Mouse (Mus musculus): ENCODE measurements around the gene Rab24. TPM values are rescaled to one million over a fixed set of nuclear protein-coding genes. Genes with fewer than 3 reads are reported as not detected.

The Rab24 gene
- polyA plus RNA-seq, 1 experiment from 2014 or later, result 79.6 TPM

DNA sequence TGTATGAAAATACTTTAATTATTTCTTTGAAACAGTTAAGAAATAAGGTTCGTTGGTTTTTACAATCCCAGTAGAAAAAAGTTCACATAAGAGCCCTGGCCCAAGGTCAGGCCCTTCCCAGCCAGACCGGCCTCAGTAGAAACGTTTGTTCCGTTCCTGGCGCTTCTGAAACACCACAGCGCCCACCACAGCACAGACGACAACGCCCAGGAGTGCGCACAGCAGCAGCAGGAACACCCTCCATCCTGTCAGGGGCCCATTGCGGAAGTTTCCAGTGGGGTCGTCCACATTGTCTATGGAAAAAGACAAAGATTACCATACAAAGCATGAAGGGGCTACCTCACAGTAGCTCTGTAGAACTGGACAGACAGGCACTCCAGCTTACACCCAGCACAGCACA is 25.0 kb upstream of the Rab24 start:
- Histone ChIP-seq H3K36me3 (ENCODE audit: control insufficient read depth, insufficient read depth, low read length) (peaks cover 64% of the 10 kb centered on the region), H3K27ac (ENCODE audit: low read depth, low read length) (no peak overlapping the region), H3K9ac (ENCODE audit: low read depth, low read length) (no peak overlapping the region), H3K27me3 (replicated peaks; ENCODE audit: control insufficient read depth, insufficient read depth, low read length) (no peaks in the 10 kb centered on the region), H3K9me3 (ENCODE audit: control insufficient read depth, low read length) (no peaks in the 10 kb centered on the region), H3K4me2 (no peak overlapping the region), H3K4me3 (ENCODE audit: low read depth, low read length) (no peak overlapping the region), H3K4me1 (replicated peaks; ENCODE audit: control insufficient read depth, insufficient read depth, low read length) (no peaks in the 10 kb centered on the region)
- WGBS, result 85% methylated on average over 11 of the region's 11 CpGs
- DNase-seq (ENCODE audit: low spot score) (no peak), ATAC-seq (replicated peaks; ENCODE audit: low FRiP score) (no peak)

DNA sequence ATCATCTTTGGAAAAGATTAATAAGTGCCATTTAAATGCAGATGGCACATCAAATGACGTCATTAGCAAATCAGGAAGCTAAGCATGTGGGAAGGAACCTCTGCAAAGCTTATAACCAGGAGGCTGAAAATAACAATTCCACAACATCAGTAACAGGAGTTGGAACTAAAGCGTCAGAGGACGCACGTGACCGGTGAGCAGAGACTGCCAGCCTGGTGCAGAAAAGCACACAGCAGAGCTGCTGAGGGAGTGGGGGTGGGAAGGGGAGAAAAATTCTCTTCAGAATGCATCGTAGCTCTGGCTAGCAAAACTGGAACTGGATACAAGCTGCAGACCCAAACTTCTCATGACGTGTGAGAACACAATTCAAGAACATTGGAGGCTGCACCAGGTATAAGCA is 22.5 kb upstream of the Rab24 start:
- no peak overlapping the region for H3K4me2 ChIP-seq
- DNase-seq (ENCODE audit: low spot score), result no peak
- H3K4me3 ChIP-seq (ENCODE audit: low read depth, low read length), result no peak overlapping the region
- no peaks in the 10 kb centered on the region for H3K4me1 ChIP-seq (replicated peaks; ENCODE audit: control insufficient read depth, insufficient read depth, low read length)
- peaks cover 43% of the 10 kb centered on the region for H3K36me3 ChIP-seq (ENCODE audit: control insufficient read depth, insufficient read depth, low read length)
- no peak overlapping the region for H3K9ac ChIP-seq (ENCODE audit: low read depth, low read length)
- ATAC-seq (replicated peaks; ENCODE audit: low FRiP score), result no peak
- H3K27me3 ChIP-seq (replicated peaks; ENCODE audit: control insufficient read depth, insufficient read depth, low read length), result no peaks in the 10 kb centered on the region
- no peaks in the 10 kb centered on the region for H3K9me3 ChIP-seq (ENCODE audit: control insufficient read depth, low read length)
- 89% methylated on average over 7 of the region's 7 CpGs for WGBS
- no peak overlapping the region for H3K27ac ChIP-seq (ENCODE audit: low read depth, low read length)

DNA sequence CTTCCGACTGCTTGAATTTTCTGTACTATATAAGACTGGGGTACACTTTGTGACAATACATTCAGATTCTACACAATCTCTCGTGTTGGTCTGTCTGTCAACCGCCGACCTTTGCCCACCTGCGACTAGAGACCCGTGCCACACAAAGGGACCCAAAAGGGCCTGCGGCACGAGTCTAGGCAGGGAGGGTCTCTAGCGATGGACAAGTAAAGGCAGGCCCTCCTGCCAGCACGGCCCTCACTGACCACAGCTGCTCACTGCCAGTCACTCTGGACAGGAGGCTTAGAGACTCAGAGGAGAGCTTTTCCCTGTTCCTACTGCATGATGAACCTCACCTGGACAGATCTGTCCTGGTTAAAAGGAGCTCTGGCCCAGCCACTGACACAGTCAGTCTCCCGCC is 20.7 kb upstream of the Rab24 start:
- no peak overlapping the region for H3K4me2 ChIP-seq
- no peak overlapping the region for H3K27ac ChIP-seq (ENCODE audit: low read depth, low read length)
- 36% methylated on average over 11 of the region's 11 CpGs for WGBS
- no peaks in the 10 kb centered on the region for H3K27me3 ChIP-seq (replicated peaks; ENCODE audit: control insufficient read depth, insufficient read depth, low read length)
- H3K4me1 ChIP-seq (replicated peaks; ENCODE audit: control insufficient read depth, insufficient read depth, low read length), result 0 out of 2 replicates have a peak, but pooled peaks cover 2% of the 10 kb centered on the region
- ATAC-seq (replicated peaks; ENCODE audit: low FRiP score) (no peak), DNase-seq (ENCODE audit: low spot score) (no peak)
- H3K9me3 ChIP-seq (ENCODE audit: control insufficient read depth, low read length), result no peaks in the 10 kb centered on the region
- peaks cover 28% of the 10 kb centered on the region for H3K36me3 ChIP-seq (ENCODE audit: control insufficient read depth, insufficient read depth, low read length)
- H3K4me3 ChIP-seq (ENCODE audit: low read depth, low read length), result no peak overlapping the region
- no peak overlapping the region for H3K9ac ChIP-seq (ENCODE audit: low read depth, low read length)

DNA sequence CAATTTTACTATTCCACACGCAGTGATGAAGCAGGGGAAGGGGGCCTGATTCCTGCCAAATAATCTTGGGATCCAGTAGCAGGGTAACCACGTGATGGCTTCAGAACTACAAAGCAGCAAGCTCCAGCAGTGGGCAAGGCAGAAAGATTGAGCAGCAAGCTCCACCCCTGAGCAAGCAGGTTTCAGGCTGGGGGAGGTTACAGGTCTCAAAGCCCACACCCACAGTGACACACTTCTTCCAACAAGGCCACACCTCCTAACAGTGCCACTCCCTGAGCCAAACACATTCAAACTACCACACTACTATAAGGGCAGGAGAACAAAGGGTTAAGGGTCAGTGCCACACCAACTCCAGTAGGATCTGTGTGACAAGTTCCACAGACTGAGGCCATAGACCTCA is 17.5 kb upstream of the Rab24 start:
- Histone ChIP-seq H3K9me3 (ENCODE audit: control insufficient read depth, low read length) (no peaks in the 10 kb centered on the region), H3K27me3 (replicated peaks; ENCODE audit: control insufficient read depth, insufficient read depth, low read length) (no peaks in the 10 kb centered on the region), H3K9ac (ENCODE audit: low read depth, low read length) (no peak overlapping the region), H3K27ac (ENCODE audit: low read depth, low read length) (no peak overlapping the region), H3K36me3 (ENCODE audit: control insufficient read depth, insufficient read depth, low read length) (no peaks in the 10 kb centered on the region; the same call in 1 of the 2 replicates), H3K4me1 (replicated peaks; ENCODE audit: control insufficient read depth, insufficient read depth, low read length) (0 out of 2 replicates have a peak, but pooled peaks cover 2% of the 10 kb centered on the region), H3K4me3 (ENCODE audit: low read depth, low read length) (no peak overlapping the region), H3K4me2 (no peak overlapping the region)
- WGBS, result 24% methylated on average over 2 of the region's 2 CpGs
- DNase-seq (ENCODE audit: low spot score) (no peak), ATAC-seq (replicated peaks; ENCODE audit: low FRiP score) (peak; percentile 78)

DNA sequence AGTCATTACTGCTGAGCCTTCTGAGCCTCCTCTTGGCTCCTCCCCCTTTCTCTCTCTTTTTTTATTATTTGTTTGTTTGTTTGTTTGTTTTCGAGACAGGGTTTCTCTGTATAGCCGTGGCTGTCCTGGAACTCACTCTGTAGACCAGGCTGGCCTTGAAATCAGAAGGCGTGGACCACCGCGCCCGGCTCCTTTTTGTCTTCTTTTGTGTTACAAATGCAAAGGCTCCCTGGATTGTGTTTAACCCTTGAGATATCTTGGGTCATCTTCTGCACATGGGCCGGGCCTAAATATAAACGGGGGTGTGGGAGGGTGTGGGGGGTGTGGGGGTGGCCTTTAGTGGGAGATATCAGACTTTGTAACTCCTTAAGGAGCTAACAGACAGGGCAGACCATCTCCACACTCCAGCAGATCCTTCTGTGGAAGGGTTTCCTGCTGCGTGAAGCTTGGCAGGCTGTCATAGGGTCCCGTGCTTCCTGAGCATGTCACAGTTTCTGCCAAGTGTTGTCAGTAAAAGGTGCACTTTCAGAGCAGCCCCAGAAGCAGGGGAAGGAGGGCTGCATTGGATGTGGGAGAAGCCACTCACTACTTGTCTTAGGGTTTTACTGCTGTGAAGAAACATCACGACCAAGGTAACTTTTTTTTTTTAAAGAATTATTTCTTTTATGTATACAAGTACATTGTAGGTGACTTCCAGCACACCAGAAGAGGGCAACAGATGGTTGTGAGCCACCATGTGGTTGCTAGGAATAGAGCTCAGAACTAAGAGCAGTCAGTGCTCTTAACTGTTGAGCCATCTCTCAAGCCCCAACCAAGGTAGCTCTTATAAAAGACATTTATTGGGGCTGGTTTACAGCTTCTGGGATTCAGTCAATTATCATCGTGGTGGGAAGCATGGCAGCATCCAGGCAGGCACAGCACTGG is 16.6 kb upstream of the Rab24 start:
- H3K36me3 ChIP-seq (ENCODE audit: control insufficient read depth, insufficient read depth, low read length), result no peaks in the 10 kb centered on the region
- H3K4me1 ChIP-seq (replicated peaks; ENCODE audit: control insufficient read depth, insufficient read depth, low read length), result 0 out of 2 replicates have a peak, but pooled peaks cover 2% of the 10 kb centered on the region
- no peaks in the 10 kb centered on the region for H3K9me3 ChIP-seq (ENCODE audit: control insufficient read depth, low read length)
- H3K4me2 ChIP-seq, result no peak overlapping the region
- no peak for ATAC-seq (replicated peaks; ENCODE audit: low FRiP score)
- H3K9ac ChIP-seq (ENCODE audit: low read depth, low read length), result no peak overlapping the region
- 65% methylated on average over 12 of the region's 12 CpGs for WGBS
- no peak overlapping the region for H3K27ac ChIP-seq (ENCODE audit: low read depth, low read length)
- DNase-seq (ENCODE audit: low spot score), result no peak
- no peaks in the 10 kb centered on the region for H3K27me3 ChIP-seq (replicated peaks; ENCODE audit: control insufficient read depth, insufficient read depth, low read length)
- H3K4me3 ChIP-seq (ENCODE audit: low read depth, low read length), result no peak overlapping the region

DNA sequence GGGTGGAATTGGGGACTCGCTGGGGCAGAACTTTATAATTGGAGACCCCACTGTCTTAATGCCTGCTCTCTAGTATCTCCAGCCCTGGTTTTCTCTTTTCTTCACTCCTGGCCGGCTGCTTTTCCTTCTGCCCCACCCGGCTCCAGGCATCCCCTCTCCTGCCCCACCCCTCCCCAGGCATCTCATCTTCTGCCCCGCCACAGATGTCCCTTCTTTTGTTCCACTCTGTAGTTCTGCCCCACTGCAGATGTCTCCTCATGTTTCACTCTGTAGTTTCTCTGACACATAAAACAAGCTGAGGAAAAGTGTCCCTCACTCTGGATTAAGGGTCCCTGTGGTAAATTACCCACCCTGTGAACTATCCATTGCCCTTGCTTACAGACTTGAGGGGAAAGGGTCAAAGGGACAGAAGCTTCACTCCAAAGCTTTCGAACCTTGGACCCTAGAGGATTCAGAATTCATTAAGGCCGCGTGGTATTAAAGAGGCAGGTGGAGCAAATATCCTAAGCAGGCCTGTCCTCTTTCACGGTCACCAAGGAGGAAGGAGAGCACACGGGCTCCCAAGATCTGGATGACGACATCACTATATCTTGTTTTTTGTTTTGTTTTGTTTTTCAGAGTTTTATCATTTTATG is 15.7 kb upstream of the Rab24 start:
- no peaks in the 10 kb centered on the region for H3K9me3 ChIP-seq (ENCODE audit: control insufficient read depth, low read length)
- H3K4me1 ChIP-seq (replicated peaks; ENCODE audit: control insufficient read depth, insufficient read depth, low read length), result 0 out of 2 replicates have a peak, but pooled peaks cover 2% of the 10 kb centered on the region
- H3K27ac ChIP-seq (ENCODE audit: low read depth, low read length), result no peak overlapping the region
- no peak for ATAC-seq (replicated peaks; ENCODE audit: low FRiP score)
- H3K27me3 ChIP-seq (replicated peaks; ENCODE audit: control insufficient read depth, insufficient read depth, low read length), result no peaks in the 10 kb centered on the region
- no peak for DNase-seq (ENCODE audit: low spot score)
- no peaks in the 10 kb centered on the region for H3K36me3 ChIP-seq (ENCODE audit: control insufficient read depth, insufficient read depth, low read length)
- H3K4me3 ChIP-seq (ENCODE audit: low read depth, low read length), result no peak overlapping the region
- no peak overlapping the region for H3K9ac ChIP-seq (ENCODE audit: low read depth, low read length)
- WGBS, result 77% methylated on average over 10 of the region's 10 CpGs
- H3K4me2 ChIP-seq, result no peak overlapping the region

DNA sequence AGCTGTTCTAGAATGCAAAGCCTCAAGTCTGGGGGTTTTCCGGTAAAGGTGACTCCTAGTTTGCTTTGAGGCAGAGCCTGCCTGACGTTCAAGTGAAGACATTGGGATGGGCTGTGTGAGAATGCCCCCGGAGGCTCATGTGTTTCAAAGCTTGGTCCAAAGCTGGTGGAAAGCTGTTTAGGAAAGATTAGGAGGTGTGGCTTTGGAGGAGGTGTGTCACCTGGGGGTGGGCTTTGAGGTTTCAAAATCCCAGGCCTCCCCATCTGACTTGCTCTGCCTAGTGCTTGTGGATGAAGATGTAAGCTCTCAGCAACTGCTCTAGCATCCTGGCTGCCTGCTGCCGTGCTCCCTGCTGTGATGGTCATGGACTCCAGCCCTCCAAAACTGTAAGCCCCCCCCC is 14.0 kb upstream of the Rab24 start:
- H3K27me3 ChIP-seq (replicated peaks; ENCODE audit: control insufficient read depth, insufficient read depth, low read length), result no peaks in the 10 kb centered on the region
- 77% methylated on average over 4 of the region's 4 CpGs for WGBS
- H3K9me3 ChIP-seq (ENCODE audit: control insufficient read depth, low read length), result no peaks in the 10 kb centered on the region
- H3K27ac ChIP-seq (ENCODE audit: low read depth, low read length), result no peak overlapping the region
- ATAC-seq (replicated peaks; ENCODE audit: low FRiP score) (no peak), DNase-seq (ENCODE audit: low spot score) (no peak)
- no peaks in the 10 kb centered on the region for H3K36me3 ChIP-seq (ENCODE audit: control insufficient read depth, insufficient read depth, low read length)
- H3K4me1 ChIP-seq (replicated peaks; ENCODE audit: control insufficient read depth, insufficient read depth, low read length), result peaks cover 4% of the 10 kb centered on the region
- no peak overlapping the region for H3K9ac ChIP-seq (ENCODE audit: low read depth, low read length)
- no peak overlapping the region for H3K4me2 ChIP-seq
- no peak overlapping the region for H3K4me3 ChIP-seq (ENCODE audit: low read depth, low read length)

DNA sequence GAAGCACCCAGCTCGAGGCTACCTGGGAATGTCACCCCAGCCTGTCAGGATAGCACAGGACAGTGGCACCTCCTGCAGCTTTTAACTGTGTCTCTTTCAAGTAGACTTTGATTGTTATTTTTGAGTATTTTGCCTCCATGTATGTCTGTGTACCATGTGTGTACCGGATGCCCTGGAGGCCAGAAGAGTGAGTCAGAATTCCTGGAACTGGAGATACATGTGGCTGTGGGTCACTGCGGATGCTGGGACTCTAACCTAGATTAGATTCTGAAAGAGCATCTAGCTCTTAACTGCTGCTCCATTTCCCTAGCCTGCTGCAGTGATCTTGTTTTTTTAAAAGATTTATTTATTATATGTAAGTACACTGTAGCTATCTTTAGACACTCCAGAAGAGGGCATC is 10.6 kb upstream of the Rab24 start:
- WGBS, result 85% methylated on average over 3 of the region's 3 CpGs
- H3K4me2 ChIP-seq, result no peak overlapping the region
- no peak for DNase-seq (ENCODE audit: low spot score)
- no peaks in the 10 kb centered on the region for H3K9me3 ChIP-seq (ENCODE audit: control insufficient read depth, low read length)
- no peaks in the 10 kb centered on the region for H3K27me3 ChIP-seq (replicated peaks; ENCODE audit: control insufficient read depth, insufficient read depth, low read length)
- peaks cover 15% of the 10 kb centered on the region for H3K4me1 ChIP-seq (replicated peaks; ENCODE audit: control insufficient read depth, insufficient read depth, low read length)
- H3K9ac ChIP-seq (ENCODE audit: low read depth, low read length), result no peak overlapping the region
- no peak overlapping the region for H3K4me3 ChIP-seq (ENCODE audit: low read depth, low read length)
- no peaks in the 10 kb centered on the region for H3K36me3 ChIP-seq (ENCODE audit: control insufficient read depth, insufficient read depth, low read length)
- no peak for ATAC-seq (replicated peaks; ENCODE audit: low FRiP score)
- H3K27ac ChIP-seq (ENCODE audit: low read depth, low read length), result no peak overlapping the region

All from liver, embryonic 11.5 days (tissue).